Mouse (Mus musculus) midbrain, embryonic 14.5 days (tissue): ENCODE results near the gene Cbr3. TPM values are rescaled to one million over a fixed set of nuclear protein-coding genes. Genes with fewer than 3 reads are reported as not detected.

Experiments used
- ATAC-seq: fragments of 200-750 bp; cut with Nextera tagmentation; 2 replicates; pipeline ENCODE4 v1.8.0; 2017; ENCODE audit warnings: moderate number of reproducible peaks, moderate library complexity; ENCODE audit not compliant: low FRiP score, low TSS enrichment
- DNase-seq: peaks from one replicate; pipeline ENCODE4 v3.0.0-alpha.2; 2015
- H3K27ac ChIP-seq: fragments of 300-500 bp; sonication (generic); replicated peaks from 2 replicates; pipeline ENCODE4 v1.5.1; 2014; ENCODE audit warnings: mild to moderate bottlenecking, low read depth, low read length, moderate library complexity
- H3K27me3 ChIP-seq: fragments of 300-500 bp; sonication (generic); 2 replicates; pipeline ENCODE4 v1.6.1; 2014; ENCODE audit warnings: low read length, control low read depth, mixed read lengths; ENCODE audit not compliant: control insufficient read depth, insufficient read depth
- H3K36me3 ChIP-seq: fragments of 300-500 bp; sonication (generic); 2 replicates; pipeline ENCODE4 v1.6.1; 2014; ENCODE audit warnings: low read length, control low read depth; ENCODE audit not compliant: control insufficient read depth, insufficient read depth
- H3K4me1 ChIP-seq: fragments of 300-500 bp; sonication (generic); 2 replicates; pipeline ENCODE4 v1.6.1; 2014; ENCODE audit warnings: mild to moderate bottlenecking, antibody characterized with exemption, low read length, control low read depth; ENCODE audit not compliant: control insufficient read depth, insufficient read depth
- H3K4me2 ChIP-seq: fragments of 300-500 bp; sonication (generic); 2 replicates; pipeline ENCODE4 v1.6.1; 2014; ENCODE audit warnings: mild to moderate bottlenecking, low read length, moderate library complexity
- H3K4me3 ChIP-seq: fragments of 300-500 bp; sonication (generic); replicated peaks from 2 replicates; pipeline ENCODE4 v1.5.1; 2014; ENCODE audit warnings: low read depth, low read length
- H3K9ac ChIP-seq: fragments of 300-500 bp; sonication (generic); replicated peaks from 2 replicates; pipeline ENCODE4 v1.6.1; 2014; ENCODE audit warnings: mild to moderate bottlenecking, low read length, moderate library complexity
- H3K9me3 ChIP-seq: fragments of 300-500 bp; sonication (generic); 2 replicates; pipeline ENCODE4 v1.6.1; 2016; ENCODE audit warnings: low read length, control low read depth, mixed read lengths; ENCODE audit not compliant: control insufficient read depth
- WGBS: fragments of 180-500 bp; shearing (Covaris S2); extraction: QIAGEN DNeasy Blood & Tissue Kit; methylation state at CpG from one replicate; pipeline ENCODE4 v1.1.7; 2014; 5-methylcytosine and 5-hydroxymethylcytosine counted together
- polyA plus RNA-seq: library from polyadenylated mRNA; unstranded; fragments of >200 nt; fragmentation: Nextera tagmentation; extraction: Ambion mirVana; gene quantifications from 2 replicates; pipeline ENCODE4 v1.2.1, GENCODE M21; 2014

Gene Cbr3
- polyA plus RNA-seq, 1 experiment from 2014 or later, result 1.1 TPM

DNA sequence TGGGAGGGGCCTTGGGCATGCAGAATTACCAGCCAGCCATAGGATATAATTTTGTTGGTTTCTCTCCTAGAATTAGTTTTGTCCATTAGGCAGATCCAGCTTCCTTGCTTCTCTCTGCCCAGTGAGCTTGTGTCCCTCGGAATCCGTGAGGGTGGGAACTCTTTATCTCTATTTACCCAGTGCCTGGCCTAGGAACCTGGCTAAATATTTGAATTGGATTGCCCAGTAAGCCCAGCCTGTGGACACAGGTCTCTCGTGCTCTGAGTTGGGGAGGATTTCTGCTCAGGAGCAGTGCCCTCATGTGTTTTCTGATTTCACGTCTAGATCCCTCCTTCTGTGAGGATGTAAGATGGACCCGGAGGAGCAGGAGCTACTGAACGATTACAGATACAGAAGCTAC, 32.8 kb downstream of the Cbr3 start:
- peaks cover 18% of the 10 kb centered on the region for H3K36me3 ChIP-seq
- no peaks in the 10 kb centered on the region for H3K9me3 ChIP-seq
- H3K4me1 ChIP-seq, result peaks cover 9% of the 10 kb centered on the region; the same call in 1 of the 2 replicates
- no peak overlapping the region for H3K9ac ChIP-seq
- H3K27me3 ChIP-seq, result no peaks in the 10 kb centered on the region
- no peak for ATAC-seq
- no peak overlapping the region for H3K27ac ChIP-seq
- no peak overlapping the region for H3K4me2 ChIP-seq
- no peak overlapping the region for H3K4me3 ChIP-seq
- DNase-seq, result no peak
- WGBS, result 85% methylated on average over 6 of the region's 6 CpGs

DNA sequence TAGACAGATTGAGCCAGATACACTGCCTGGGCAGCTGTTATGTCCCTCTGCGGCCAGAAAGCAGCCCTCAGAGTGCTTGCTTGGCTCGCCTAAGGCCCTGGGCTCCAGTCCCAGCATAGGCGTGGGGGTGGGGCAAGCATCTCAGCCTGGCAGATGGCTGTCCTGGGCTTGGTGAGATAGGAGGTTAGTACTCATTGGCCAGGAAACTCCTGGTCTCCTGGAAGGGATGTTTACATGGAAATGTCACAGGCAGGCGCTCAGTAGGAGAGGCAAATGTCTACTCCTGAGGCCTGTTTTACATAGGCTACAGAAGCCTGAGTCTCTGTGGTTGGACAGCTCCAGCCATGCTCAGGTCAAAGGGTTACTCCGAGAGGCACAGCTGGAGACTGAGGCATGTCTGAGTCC, 34.3 kb downstream of the Cbr3 start:
- Histone ChIP-seq H3K4me3 (no peak overlapping the region), H3K27ac (0 out of 2 replicates have a peak overlapping the region, but pooled peaks have one; percentile 42)
- 22% methylated on average over 5 of the region's 5 CpGs for WGBS

DNA sequence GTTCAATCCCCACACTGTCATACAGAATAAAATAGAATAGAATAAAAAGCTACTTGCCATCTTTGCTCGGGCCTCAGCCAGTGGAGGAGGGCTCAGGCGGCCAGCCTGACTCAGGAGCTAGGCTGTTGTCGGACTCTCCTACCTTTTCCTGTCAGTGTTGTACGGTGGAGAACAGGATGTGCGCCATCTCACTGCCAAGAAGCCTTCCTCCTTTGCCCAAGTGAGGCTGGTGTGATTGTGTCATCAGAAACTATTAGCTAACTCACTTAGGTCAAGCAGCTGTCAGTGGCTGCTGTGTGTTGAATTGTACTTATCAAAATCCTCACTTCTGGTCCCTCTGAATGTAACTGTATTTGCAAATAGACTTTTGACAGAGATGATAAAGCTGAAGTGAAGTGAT, 38.8 kb downstream of the Cbr3 start:
- H3K4me1 ChIP-seq, result 0 out of 2 replicates have a peak, but pooled peaks cover 4% of the 10 kb centered on the region
- H3K9me3 ChIP-seq, result no peaks in the 10 kb centered on the region
- no peak overlapping the region; the same call in 1 of the 2 replicates for H3K9ac ChIP-seq
- no peak for DNase-seq
- H3K4me3 ChIP-seq, result no peak overlapping the region
- H3K4me2 ChIP-seq, result no peak overlapping the region
- H3K27me3 ChIP-seq, result no peaks in the 10 kb centered on the region
- ATAC-seq, result no peak
- H3K36me3 ChIP-seq, result peaks cover 22% of the 10 kb centered on the region
- WGBS, result 90% methylated on average over 5 of the region's 5 CpGs
- no peak overlapping the region for H3K27ac ChIP-seq

More for the DNA sequence above, 34.3 kb downstream of the Cbr3 start:
- H3K9me3 ChIP-seq, result no peaks in the 10 kb centered on the region
- no peak overlapping the region for H3K4me2 ChIP-seq
- ATAC-seq, result peak; percentile 48; the same call in 1 of the 2 replicates
- peaks cover 9% of the 10 kb centered on the region; the same call in 1 of the 2 replicates for H3K4me1 ChIP-seq
- no peaks in the 10 kb centered on the region for H3K27me3 ChIP-seq
- H3K36me3 ChIP-seq, result peaks cover 18% of the 10 kb centered on the region
- no peak overlapping the region for H3K9ac ChIP-seq
- DNase-seq, result peak; percentile 58

DNA sequence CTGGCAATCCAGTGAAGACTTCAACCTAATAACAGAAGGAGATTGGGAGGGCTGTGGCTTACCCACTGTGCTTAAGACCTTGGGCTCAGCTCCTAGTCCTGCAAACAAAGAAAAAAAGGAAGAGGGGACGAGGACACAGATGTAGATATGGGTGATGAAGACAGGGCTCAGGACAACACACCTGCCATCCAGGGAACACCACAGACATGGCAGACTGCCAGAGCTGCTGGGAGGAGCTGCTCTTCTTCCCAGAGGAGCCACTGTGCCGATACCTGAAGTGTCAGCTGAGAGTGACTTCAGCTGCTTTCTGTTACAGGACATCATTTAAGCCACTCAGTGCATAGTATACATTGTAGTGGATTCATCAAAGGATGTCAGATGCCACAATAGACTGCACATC, 39.5 kb downstream of the Cbr3 start:
- peaks cover 16% of the 10 kb centered on the region for H3K36me3 ChIP-seq
- H3K27ac ChIP-seq, result no peak overlapping the region
- no peak overlapping the region for H3K4me2 ChIP-seq
- H3K4me3 ChIP-seq, result no peak overlapping the region
- no peaks in the 10 kb centered on the region for H3K27me3 ChIP-seq
- WGBS, result 70% methylated on average over 2 of the region's 2 CpGs
- no peaks in the 10 kb centered on the region for H3K4me1 ChIP-seq
- no peaks in the 10 kb centered on the region for H3K9me3 ChIP-seq
- H3K9ac ChIP-seq, result no peak overlapping the region
- no peak for ATAC-seq
- peak; percentile 17 for DNase-seq

DNA sequence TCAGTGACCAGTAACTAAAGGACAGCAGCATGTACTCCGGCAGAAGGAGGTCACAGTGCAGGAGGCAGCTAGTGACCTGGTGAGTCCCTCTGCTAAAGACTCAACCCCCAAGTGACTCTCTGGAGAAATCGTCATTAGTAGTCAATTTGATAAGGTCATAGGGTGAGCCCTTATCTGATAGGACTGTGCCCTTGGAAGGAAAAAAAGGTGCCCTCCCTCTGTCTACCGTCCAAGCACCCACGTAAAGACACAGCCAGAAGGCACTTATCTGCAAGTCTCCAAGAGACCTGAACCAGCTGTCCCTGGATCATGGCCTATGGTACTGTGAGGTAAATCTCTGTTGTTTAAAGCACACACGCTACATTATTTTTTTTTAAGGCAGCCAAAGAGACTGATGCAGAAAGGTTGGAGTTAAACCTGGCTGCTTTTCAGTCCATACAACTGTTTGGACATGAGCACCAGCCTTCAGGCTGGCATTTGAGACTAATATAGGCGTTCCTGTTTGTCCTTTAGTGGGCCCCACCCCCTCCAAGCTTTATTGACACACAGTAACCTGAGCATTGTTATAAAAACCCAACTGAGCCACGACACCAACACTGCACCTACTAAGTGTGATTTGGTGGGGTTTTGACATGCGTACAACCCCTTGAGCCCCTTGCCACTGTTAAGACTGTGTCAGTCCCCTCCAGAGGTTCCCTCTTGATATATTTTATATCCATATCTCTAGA, 42.6 kb downstream of the Cbr3 start:
- DNase-seq, result no peak
- Histone ChIP-seq H3K36me3 (peaks cover 16% of the 10 kb centered on the region; the same call in 1 of the 2 replicates), H3K4me3 (no peak overlapping the region), H3K4me2 (no peak overlapping the region), H3K4me1 (no peaks in the 10 kb centered on the region), H3K9me3 (no peaks in the 10 kb centered on the region), H3K27ac (no peak overlapping the region), H3K27me3 (no peaks in the 10 kb centered on the region), H3K9ac (no peak overlapping the region)
- 79% methylated on average over 8 of the region's 8 CpGs for WGBS
- no peak for ATAC-seq

DNA sequence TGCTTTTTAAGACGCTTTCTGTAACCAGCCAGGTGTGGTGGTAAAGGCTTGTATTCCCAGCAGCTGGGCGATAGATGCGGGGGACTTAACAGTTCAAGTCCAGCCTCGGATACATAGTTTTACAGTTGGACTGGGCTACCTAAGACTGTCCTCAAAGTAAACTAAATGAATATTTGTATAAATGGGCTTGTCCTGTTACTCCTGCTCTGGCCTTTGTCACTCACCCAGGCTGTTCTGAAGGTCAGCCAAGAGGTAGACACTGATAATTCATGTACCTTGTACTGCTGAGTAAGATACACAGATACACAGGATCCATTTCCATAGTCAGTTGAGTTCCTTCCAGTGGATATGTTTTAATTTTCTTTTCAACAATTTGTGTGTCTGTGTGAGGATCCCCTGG, 43.2 kb downstream of the Cbr3 start:
- Histone ChIP-seq H3K27me3 (no peaks in the 10 kb centered on the region), H3K4me1 (no peaks in the 10 kb centered on the region), H3K9me3 (no peaks in the 10 kb centered on the region), H3K4me3 (no peak overlapping the region), H3K36me3 (peaks cover 16% of the 10 kb centered on the region; the same call in 1 of the 2 replicates), H3K4me2 (no peak overlapping the region), H3K9ac (no peak overlapping the region), H3K27ac (no peak overlapping the region)
- DNase-seq (no peak), ATAC-seq (no peak)
- WGBS, result 93% methylated on average over 4 of the region's 4 CpGs

DNA sequence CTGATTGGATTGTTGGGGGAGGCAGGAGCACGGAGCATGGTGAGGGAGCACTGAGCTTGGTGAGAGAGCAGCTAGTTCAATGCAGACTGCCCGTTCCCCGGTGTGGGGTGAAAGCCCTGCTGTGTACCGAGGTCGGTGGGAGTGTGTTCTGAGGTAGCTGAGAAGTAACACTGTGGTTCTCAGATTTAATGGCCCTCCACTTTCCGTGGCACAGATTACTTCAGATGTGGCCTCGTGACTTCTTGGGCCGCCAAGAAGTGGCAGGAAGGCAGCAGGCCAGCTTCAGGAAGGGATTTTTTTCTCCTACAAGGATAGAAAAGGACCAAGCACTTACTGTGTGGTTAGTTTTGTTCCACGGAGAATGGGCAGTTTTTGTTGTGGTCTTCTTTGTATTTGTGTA, 45.7 kb downstream of the Cbr3 start:
- H3K27ac ChIP-seq, result no peak overlapping the region
- no peak for DNase-seq
- H3K9me3 ChIP-seq, result no peaks in the 10 kb centered on the region
- ATAC-seq, result no peak
- H3K36me3 ChIP-seq, result peaks cover 23% of the 10 kb centered on the region; the same call in 1 of the 2 replicates
- H3K27me3 ChIP-seq, result no peaks in the 10 kb centered on the region
- H3K4me3 ChIP-seq, result no peak overlapping the region
- no peak overlapping the region for H3K4me2 ChIP-seq
- H3K4me1 ChIP-seq, result no peaks in the 10 kb centered on the region
- 75% methylated on average over 9 of the region's 9 CpGs for WGBS
- no peak overlapping the region for H3K9ac ChIP-seq

DNA sequence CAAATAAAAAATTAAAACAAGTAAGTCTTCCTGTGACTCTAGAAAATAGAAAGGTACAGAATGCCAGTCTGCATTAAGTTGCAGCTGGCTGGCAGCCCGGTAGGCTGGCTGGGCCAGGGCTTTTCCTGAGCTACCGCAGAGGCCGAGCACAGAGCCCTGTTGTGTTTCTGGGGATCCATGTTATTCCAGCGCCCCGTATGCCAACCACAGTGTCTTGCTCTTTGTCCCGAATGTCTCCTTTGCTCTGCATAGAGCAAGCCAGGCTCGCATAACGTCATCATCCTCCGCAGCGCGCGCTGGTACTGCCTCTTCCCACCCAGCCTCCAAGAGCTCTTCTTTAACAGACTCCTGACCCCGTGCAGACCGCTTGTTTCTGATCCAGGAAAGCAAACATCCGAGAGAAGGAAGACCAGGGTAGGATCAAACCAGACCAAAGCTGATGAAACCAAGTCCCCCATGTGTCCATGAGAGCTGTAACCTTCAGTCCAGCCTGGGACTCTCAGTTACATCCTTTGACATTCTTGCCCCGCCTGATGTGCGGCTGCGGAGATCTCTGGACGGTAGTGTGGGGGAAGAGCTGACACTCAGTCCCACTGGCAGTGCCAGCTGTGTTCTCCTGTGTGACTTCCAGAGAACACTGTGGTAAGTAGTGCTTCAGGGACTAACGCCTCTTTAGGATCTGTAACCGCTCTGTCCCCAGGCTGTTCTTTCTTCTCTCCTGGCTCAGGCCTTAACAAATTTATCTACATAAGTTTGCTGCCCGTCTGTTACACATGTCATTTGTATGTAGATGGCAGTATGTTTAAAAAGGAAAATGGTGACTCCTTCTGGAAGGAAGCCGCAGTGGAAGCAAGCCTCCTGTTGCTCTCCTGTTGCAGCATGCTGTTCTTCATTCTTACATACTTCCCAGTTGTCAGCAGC, 47.0 kb downstream of the Cbr3 start:
- Histone ChIP-seq H3K27ac (no peak overlapping the region; the same call in 1 of the 2 replicates), H3K27me3 (no peaks in the 10 kb centered on the region), H3K4me3 (no peak overlapping the region), H3K4me1 (no peaks in the 10 kb centered on the region), H3K36me3 (peaks cover 25% of the 10 kb centered on the region), H3K9me3 (no peaks in the 10 kb centered on the region), H3K4me2 (no peak overlapping the region), H3K9ac (no peak overlapping the region)
- peak; percentile 31 for DNase-seq
- ATAC-seq, result no peak
- 81% methylated on average over 23 of the region's 23 CpGs for WGBS
